Mouse (Mus musculus) testis, adult 2 months (tissue): Measurements from ENCODE around the gene Tmem256. TPM values are rescaled to one million over a fixed set of nuclear protein-coding genes. Genes with fewer than 3 reads are reported as not detected.

Source experiments
- H3K27ac ChIP-seq: fragments of 200-500 bp; 2 replicates; pipeline ENCODE4 v1.5.1; 2012; ENCODE audit warnings: low read depth, low read length; ENCODE audit not compliant: control insufficient read depth, insufficient read depth
- H3K27me3 ChIP-seq: fragments of 200-500 bp; 2 replicates; pipeline ENCODE4 v1.6.1; 2012; ENCODE audit warnings: mild to moderate bottlenecking, low read length, moderate library complexity; ENCODE audit not compliant: control insufficient read depth, insufficient read depth
- H3K36me3 ChIP-seq: fragments of 200-500 bp; 2 replicates; pipeline ENCODE4 v1.6.1; 2012; ENCODE audit warnings: mild to moderate bottlenecking, low read length; ENCODE audit not compliant: control insufficient read depth, insufficient read depth
- H3K4me1 ChIP-seq: fragments of 200-500 bp; 2 replicates; pipeline ENCODE4 v1.6.1; 2012; ENCODE audit warnings: low read length; ENCODE audit not compliant: control insufficient read depth, insufficient read depth
- H3K4me3 ChIP-seq: fragments of 200-500 bp; 2 replicates; pipeline ENCODE4 v1.5.1; 2012; ENCODE audit warnings: low read depth, mild to moderate bottlenecking, low read length, moderate library complexity, mixed read lengths; ENCODE audit not compliant: control insufficient read depth
- CTCF ChIP-seq: fragments of 200-500 bp; IDR thresholded peaks from 2 replicates; pipeline ENCODE4 v1.5.1; 2012; ENCODE audit warnings: low read depth, mild to moderate bottlenecking, inconsistent platforms, low read length, moderate library complexity; ENCODE audit not compliant: control insufficient read depth, insufficient read depth, insufficient replicate concordance
- POLR2A ChIP-seq: fragments of 200-500 bp; IDR thresholded peaks from 2 replicates; pipeline ENCODE4 v1.6.1; 2012; ENCODE audit warnings: low read depth, mild to moderate bottlenecking, inconsistent platforms, low read length, moderate library complexity; ENCODE audit not compliant: control insufficient read depth
- polyA plus RNA-seq: library from polyadenylated mRNA; depleted of rRNA; stranded (reverse); fragments of >200 nt; gene quantifications from 2 replicates; pipeline ENCODE4 v1.2.3, GENCODE M21; 2012

The Tmem256 gene
- polyA plus RNA-seq, 1 experiment = 21.9 TPM

DNA sequence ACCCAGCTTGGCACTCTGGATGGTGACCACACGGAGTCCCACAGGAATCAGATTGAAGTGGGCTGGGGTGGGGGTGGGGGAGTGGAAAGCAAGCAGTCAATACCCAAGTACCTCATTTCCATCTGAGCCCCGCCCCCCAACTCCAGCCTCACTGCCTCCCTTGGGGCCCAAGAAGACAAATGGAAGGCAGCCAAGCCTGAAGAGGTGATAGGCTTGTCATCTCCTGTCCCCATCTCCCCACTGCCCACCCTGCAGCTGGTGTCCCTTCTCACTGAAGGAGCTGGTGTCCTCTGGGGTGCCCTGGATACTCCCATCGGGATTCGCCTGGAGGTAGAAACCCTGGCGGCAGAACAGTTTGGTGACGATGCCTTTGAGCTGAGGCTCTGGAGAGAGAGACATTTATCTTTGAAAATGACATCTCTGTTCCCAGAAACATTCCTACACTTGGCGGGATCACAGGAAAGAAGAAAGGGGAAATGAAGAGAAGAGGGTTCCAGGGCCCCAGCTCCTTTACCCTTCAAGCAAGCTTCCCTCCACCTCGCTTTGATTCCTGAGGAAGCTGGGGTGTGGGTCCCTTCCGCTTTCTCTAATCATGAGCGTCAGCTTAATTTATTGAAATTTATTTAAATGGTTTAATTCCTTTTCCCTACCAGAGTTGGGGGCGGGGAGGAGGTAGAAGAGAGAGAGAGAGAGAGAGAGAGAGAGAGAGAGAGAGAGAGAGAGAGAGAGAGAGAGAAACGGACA, 38.7 kb upstream of the Tmem256 start:
- Histone ChIP-seq H3K4me3 (no peak overlapping the region), H3K36me3 (no peaks in the 10 kb centered on the region), H3K4me1 (peaks cover 41% of the 10 kb centered on the region), H3K27ac (no peak overlapping the region), H3K27me3 (no peaks in the 10 kb centered on the region)
- TF ChIP-seq CTCF (no peak), POLR2A (no peak)

DNA sequence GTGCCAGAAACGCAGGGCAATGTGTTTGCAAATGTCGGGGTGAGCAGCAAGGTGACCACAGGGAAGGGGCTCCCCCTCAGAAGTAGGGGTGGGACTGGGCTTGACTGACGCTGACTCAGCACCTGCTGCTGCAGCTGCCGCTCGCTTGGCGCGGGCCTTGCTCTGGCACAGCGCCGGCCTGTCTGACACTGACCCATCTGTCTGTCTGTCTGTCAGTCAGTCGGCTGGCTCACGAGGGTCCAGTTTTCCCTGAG, 38.2 kb upstream of the Tmem256 start:
- no peak overlapping the region for H3K27ac ChIP-seq
- no peaks in the 10 kb centered on the region for H3K36me3 ChIP-seq
- H3K4me1 ChIP-seq = peaks cover 46% of the 10 kb centered on the region
- TF ChIP-seq CTCF (no peak), POLR2A (no peak)
- no peaks in the 10 kb centered on the region for H3K27me3 ChIP-seq
- peak overlapping the region; percentile 86 for H3K4me3 ChIP-seq

DNA sequence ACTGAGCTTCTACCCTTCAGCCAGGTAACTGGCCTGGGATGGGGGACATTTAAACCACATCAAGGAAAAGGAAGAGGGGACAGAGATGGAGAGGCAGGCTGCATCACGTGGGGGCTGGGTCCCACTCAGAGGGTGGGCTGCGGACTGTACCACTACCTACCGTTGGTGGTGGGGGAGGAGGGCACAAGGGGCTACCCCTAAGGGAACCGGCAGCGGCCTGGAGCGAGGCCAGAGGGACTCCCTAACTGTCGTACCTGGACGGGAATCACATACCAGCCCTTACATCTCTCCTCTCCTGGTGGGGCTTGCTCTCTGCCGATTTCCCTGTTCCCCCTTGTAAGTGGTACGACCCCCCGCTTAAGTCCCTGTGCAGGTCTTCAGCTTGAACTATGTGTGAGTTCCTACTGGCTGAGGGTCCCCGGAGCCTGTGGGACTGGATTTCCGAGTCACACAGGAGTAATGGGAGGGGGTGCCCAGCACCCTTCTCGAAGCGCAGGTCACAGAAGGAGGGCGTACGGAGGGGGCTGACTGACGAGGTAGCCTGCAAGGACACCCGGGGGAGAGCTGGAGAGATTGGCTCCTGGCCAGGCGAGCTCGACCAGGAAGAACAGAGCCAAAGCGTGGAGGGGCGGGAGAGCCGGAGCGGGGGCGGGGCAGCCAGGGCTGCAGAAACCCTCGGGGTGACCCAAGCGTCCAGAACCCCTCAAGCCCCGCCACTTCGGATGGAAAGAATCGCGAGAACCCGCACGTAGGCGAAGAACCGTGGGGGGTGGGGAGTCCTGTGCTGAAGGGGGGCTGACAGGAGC, 37.7 kb upstream of the Tmem256 start:
- H3K4me1 ChIP-seq = peaks cover 47% of the 10 kb centered on the region
- no peaks in the 10 kb centered on the region for H3K36me3 ChIP-seq
- no peaks in the 10 kb centered on the region for H3K27me3 ChIP-seq
- H3K27ac ChIP-seq = no peak overlapping the region
- peak overlapping the region; percentile 86 for H3K4me3 ChIP-seq
- TF ChIP-seq CTCF = no peak
- no peak for TF ChIP-seq POLR2A

DNA sequence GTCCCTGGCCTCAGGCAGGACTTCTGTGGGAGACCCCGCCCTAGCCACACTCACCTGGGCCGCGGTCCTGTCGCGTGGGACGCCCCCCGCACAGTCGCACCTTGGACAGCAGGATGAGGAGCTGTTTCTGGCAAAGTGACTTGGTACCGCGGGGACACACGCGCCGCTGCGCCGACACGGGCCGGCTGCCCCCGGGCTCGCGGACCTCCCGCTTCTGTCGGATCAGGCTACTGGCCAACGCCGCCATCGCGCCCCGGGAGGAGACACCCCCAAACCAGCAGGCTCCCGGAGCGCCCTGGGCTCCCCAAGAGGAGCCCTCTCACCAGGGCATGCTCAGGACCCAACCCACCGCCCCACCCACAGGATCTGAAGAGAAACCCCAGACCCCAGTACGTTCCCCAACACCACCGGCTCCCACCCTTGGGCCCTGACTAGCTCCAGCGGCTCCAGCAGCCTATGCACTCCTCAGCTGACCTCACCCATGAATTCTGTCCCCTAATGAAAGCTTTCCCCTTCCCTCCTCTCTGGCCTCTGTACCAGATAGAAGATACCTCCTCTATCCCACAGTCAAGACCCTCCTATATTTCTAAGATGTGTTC, 36.8 kb upstream of the Tmem256 start, which contains the start of gene Fgf11:
Fgf11 (minus strand) TSS at position 479 of the 599 bp plus-strand sequence.
- Histone ChIP-seq H3K27me3 (no peaks in the 10 kb centered on the region), H3K27ac (no peak within 1 kb of the TSS), H3K36me3 (no peaks in the 10 kb centered on the region), H3K4me3 (peak within 1 kb of the TSS; percentile 86), H3K4me1 (peaks cover 46% of the 10 kb centered on the region)
- TF ChIP-seq POLR2A (no peak), CTCF (no peak)

DNA sequence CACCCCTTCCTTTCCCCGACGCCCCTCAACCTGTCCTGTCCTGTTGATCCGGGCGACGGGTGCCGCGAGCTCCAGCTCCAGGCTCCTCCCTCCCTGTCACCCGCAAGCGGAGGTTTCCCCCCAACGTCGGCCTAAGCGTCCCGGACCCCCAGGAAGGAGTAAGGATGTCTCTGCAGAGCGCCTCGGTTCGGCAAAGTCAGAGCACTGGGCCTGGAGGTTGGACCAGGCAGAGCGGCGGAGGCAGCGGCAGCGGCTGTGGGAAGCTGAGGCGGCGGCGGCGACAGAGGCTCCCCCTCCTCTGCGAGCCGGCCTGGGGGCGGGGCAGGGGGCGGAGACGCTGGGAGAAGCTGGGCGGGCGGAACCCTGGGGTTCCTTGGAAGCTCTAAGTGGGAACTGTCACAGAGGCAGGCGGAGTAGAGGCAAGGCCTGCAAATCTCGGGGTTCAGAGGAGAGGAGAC, 35.6 kb upstream of the Tmem256 start:
- no peaks in the 10 kb centered on the region for H3K36me3 ChIP-seq
- H3K4me3 ChIP-seq = peak overlapping the region; percentile 86
- H3K4me1 ChIP-seq = peaks cover 46% of the 10 kb centered on the region
- no peaks in the 10 kb centered on the region for H3K27me3 ChIP-seq
- no peak overlapping the region for H3K27ac ChIP-seq
- TF ChIP-seq POLR2A (no peak), CTCF (no peak)

DNA sequence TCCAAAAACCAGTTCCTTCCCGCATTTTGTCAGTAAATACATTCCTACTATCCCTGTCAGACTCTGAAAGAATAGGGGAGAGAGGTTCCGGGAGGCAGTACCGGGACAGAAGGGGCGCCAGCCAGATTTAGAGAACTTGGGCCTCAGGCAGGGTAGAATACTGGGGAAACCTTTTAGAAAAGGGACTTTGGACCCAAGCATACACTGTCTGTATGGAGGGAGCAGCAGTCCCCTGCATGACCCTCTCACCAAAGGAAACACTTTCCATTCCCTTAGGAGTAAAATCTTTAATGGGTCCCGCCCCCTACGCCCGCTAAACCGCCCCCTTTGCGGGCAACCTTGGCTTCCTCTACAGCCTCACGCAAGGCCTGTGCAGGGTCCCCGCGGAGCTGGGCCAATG, 35.0 kb upstream of the Tmem256 start:
- H3K27ac ChIP-seq = no peak overlapping the region
- TF ChIP-seq POLR2A = no peak
- H3K36me3 ChIP-seq = no peaks in the 10 kb centered on the region
- no peaks in the 10 kb centered on the region for H3K27me3 ChIP-seq
- H3K4me3 ChIP-seq = peak overlapping the region; percentile 86
- H3K4me1 ChIP-seq = peaks cover 46% of the 10 kb centered on the region

DNA sequence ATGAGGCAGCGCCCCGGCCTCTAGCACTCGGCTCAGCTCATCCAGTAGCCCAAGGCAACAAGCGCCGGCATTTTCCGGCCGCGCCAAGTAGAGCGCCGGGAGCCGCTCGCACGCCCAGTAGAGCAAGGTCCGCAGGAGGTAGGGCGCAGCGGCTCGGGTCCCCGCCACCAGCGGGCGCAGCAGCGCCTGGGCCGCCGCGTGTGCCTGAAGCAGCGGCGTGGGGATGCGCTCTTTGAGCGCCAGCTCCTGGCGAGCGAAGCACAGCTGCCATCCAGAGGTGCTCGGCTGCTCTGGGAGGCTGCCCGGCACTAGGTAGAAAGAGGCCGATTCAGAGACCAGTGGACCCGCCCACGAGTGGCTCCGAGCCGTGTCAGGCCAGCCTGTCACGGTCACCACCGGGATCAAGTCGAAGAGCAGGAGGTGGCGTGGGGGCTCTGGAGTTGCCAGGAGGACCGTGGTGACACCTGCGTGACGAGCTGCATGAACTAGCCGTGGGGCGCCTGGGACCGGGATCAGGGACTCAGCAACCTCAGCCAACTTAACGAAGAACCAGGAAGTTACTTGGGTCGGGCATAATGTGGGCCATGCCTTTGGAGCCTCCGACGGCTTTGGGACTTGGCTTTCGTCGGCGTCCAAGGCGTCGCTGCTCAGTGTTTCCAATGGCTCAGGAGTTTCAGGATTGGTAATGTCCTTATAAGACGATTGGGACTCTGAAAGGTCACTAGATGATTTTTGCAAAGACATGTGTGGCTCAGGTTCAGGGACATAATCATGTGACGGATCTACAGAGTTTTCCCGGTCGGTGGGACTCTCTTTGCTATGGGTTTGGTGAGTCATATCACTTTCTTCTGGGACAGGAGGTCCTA, 34.3 kb upstream of the Tmem256 start:
- Histone ChIP-seq H3K36me3 (no peaks in the 10 kb centered on the region), H3K27me3 (no peaks in the 10 kb centered on the region), H3K4me3 (peak overlapping the region; percentile 35), H3K27ac (no peak overlapping the region), H3K4me1 (peaks cover 46% of the 10 kb centered on the region)
- 0 out of 2 replicates have a peak, but pooled peaks have one; percentile 20 for TF ChIP-seq POLR2A
- TF ChIP-seq CTCF = no peak
